Mouse (Mus musculus) bone marrow, adult 2 months (tissue): Measurements from ENCODE around the gene Oprl1. TPM values are rescaled to one million over a fixed set of nuclear protein-coding genes. Genes with fewer than 3 reads are reported as not detected.

ENCODE experiments used
- H3K27ac ChIP-seq: fragments of 200-500 bp; 2 replicates; pipeline ENCODE4 v1.5.1; 2012; ENCODE audit warnings: low read depth, mild to moderate bottlenecking, control low read depth, inconsistent platforms, low read length; ENCODE audit not compliant: control insufficient read depth, poor library complexity, insufficient read depth
- H3K4me1 ChIP-seq: fragments of 200-500 bp; 2 replicates; pipeline ENCODE4 v1.6.1; 2011; ENCODE audit warnings: low read length; ENCODE audit not compliant: control insufficient read depth, insufficient read depth
- H3K4me3 ChIP-seq: fragments of 200-500 bp; replicated peaks from 2 replicates; pipeline ENCODE3; 2011; ENCODE audit warnings: mild to moderate bottlenecking, low read depth, low read length, control low read depth; ENCODE audit not compliant: control insufficient read depth
- CTCF ChIP-seq: fragments of 200-500 bp; IDR thresholded peaks from 2 replicates; pipeline ENCODE4 v1.5.1; 2011; ENCODE audit warnings: low read length, control low read depth; ENCODE audit not compliant: control insufficient read depth, insufficient read depth
- POLR2A ChIP-seq: fragments of 200-500 bp; IDR thresholded peaks from 2 replicates; pipeline ENCODE4 v1.6.1; 2011; ENCODE audit warnings: low read depth, mild to moderate bottlenecking, control low read depth, low read length, borderline replicate concordance; ENCODE audit not compliant: control insufficient read depth
- WGBS: fragments of 180-500 bp; shearing (Covaris S2); methylation state at CpG from one replicate; pipeline ENCODE4 v1.1.7; 2018; 5-methylcytosine and 5-hydroxymethylcytosine counted together
- polyA plus RNA-seq: library from polyadenylated mRNA; stranded (reverse); fragments of >200 nt; gene quantifications from 2 replicates; pipeline ENCODE4 v1.2.4, GENCODE M21; 2011; ENCODE audit warnings: low replicate concordance; ENCODE audit not compliant: missing spikeins, insufficient read depth, insufficient read length

The Oprl1 gene
- 2.1 TPM in 1 of 2 replicates, not detected in the other for polyA plus RNA-seq

- 4% methylated on average over 7 of the region's 7 CpGs for WGBS
- no peak within 1 kb of the TSS for H3K4me3 ChIP-seq
- H3K27ac ChIP-seq: no peak within 1 kb of the TSS
- TF ChIP-seq POLR2A (no peak), CTCF (no peak)
- H3K4me1 ChIP-seq: no peaks in the 10 kb centered on the region
Measured at GRCm38 (mm10) chr2:181714903-181715326, at the start of gene Oprl1. TSS of gene Oprl1 (plus strand) at chr2:181715016.

GRCm38 (mm10) chr2:181670285-181670912 lies 44.4 kb upstream of the Oprl1 start:
- WGBS: 12% methylated on average over 54 of the region's 56 CpGs
- no peak for TF ChIP-seq POLR2A
- H3K4me3 ChIP-seq: no peak overlapping the region
- no peak overlapping the region for H3K27ac ChIP-seq
- no peaks in the 10 kb centered on the region for H3K4me1 ChIP-seq

- Histone ChIP-seq H3K27ac (peak overlapping the region; percentile 14; the same call in 1 of the 2 replicates), H3K4me1 (no peaks in the 10 kb centered on the region), H3K4me3 (no peak overlapping the region)
- TF ChIP-seq POLR2A: no peak
- TF ChIP-seq CTCF: no peak
- WGBS: 2% methylated on average over 41 of the region's 41 CpGs
Measured at GRCm38 (mm10) chr2:181670913-181671311, 43.9 kb upstream of the Oprl1 start.

- 3% methylated on average over 43 of the region's 43 CpGs for WGBS
Measured at GRCm38 (mm10) chr2:181671326-181671725, 43.5 kb upstream of the Oprl1 start, which contains the start of gene Sox18. TSS of gene Sox18 (minus strand) at chr2:181671640.

GRCm38 (mm10) chr2:181671984-181672383 lies 42.8 kb upstream of the Oprl1 start:
- Histone ChIP-seq H3K27ac (no peak overlapping the region), H3K4me1 (no peaks in the 10 kb centered on the region), H3K4me3 (no peak overlapping the region)
- 59% methylated on average over 7 of the region's 7 CpGs for WGBS
- TF ChIP-seq POLR2A (no peak), CTCF (no peak)

More at GRCm38 (mm10) chr2:181671326-181671725, 43.5 kb upstream of the Oprl1 start, which contains the start of gene Sox18:
- peak within 1 kb of the TSS; percentile 14; the same call in 1 of the 2 replicates for H3K27ac ChIP-seq
- TF ChIP-seq CTCF (no peak), POLR2A (0 out of 2 replicates have a peak, but pooled peaks have one; percentile 30)
- no peaks in the 10 kb centered on the region for H3K4me1 ChIP-seq
- no peak within 1 kb of the TSS for H3K4me3 ChIP-seq

GRCm38 (mm10) chr2:181673501-181673900 lies 41.3 kb upstream of the Oprl1 start:
- WGBS: 59% methylated on average over 1 of the region's 1 CpGs
- no peak for TF ChIP-seq POLR2A
- no peak for TF ChIP-seq CTCF
- no peaks in the 10 kb centered on the region for H3K4me1 ChIP-seq
- H3K4me3 ChIP-seq: no peak overlapping the region
- no peak overlapping the region for H3K27ac ChIP-seq

- H3K4me3 ChIP-seq: no peak overlapping the region
- 84% methylated on average over 4 of the region's 4 CpGs for WGBS
- no peak for TF ChIP-seq POLR2A
- TF ChIP-seq CTCF: no peak
- no peaks in the 10 kb centered on the region for H3K4me1 ChIP-seq
- H3K27ac ChIP-seq: no peak overlapping the region
Measured at GRCm38 (mm10) chr2:181674934-181675333, 39.9 kb upstream of the Oprl1 start.

- WGBS: 2% methylated on average over 14 of the region's 14 CpGs
- no peak overlapping the region for H3K27ac ChIP-seq
- peak overlapping the region; percentile 25 for H3K4me3 ChIP-seq
- H3K4me1 ChIP-seq: no peaks in the 10 kb centered on the region
- TF ChIP-seq CTCF: no peak
Measured at GRCm38 (mm10) chr2:181675454-181675853, 39.4 kb upstream of the Oprl1 start.
